Mouse (Mus musculus) ES-E14 (cell line): ENCODE results near the gene Fosl2.

Experiments
- CHD2 ChIP-seq: IDR thresholded peaks from 2 replicates; pipeline ENCODE4 v1.6.1; 2014; ENCODE audit warnings: mild to moderate bottlenecking, low read depth, low read length, inconsistent platforms
- HCFC1 ChIP-seq: IDR thresholded peaks from 2 replicates; pipeline ENCODE4 v1.6.1; 2012; ENCODE audit warnings: low read length, inconsistent platforms, borderline replicate concordance; ENCODE audit not compliant: insufficient read depth
- MAFK ChIP-seq: IDR thresholded peaks from 2 replicates; pipeline ENCODE4 v1.6.1; 2014; ENCODE audit warnings: mild to moderate bottlenecking, low read depth, low read length, inconsistent platforms; ENCODE audit not compliant: insufficient read depth
- ZC3H11A ChIP-seq: IDR thresholded peaks from 2 replicates; pipeline ENCODE4 v1.6.1; 2012; ENCODE audit warnings: low read depth, mild to moderate bottlenecking, inconsistent platforms, low read length, borderline replicate concordance
- ZNF384 ChIP-seq: IDR thresholded peaks from 2 replicates; pipeline ENCODE4 v1.6.1; 2012; ENCODE audit warnings: low read depth, low read length, inconsistent platforms

- TF ChIP-seq ZC3H11A (no peak), HCFC1 (no peak; the same call in 1 of the 2 replicates), MAFK (no peak), CHD2 (no peak), ZNF384 (no peak)
These were observed 781 bp downstream of the Fosl2 start for GRCm38 (mm10) chr5:32136301-32136863.
